Mouse (Mus musculus): ENCODE measurements around the gene Sema5b.
"Not testable (repeated sequence)": the region's sequence is repeated elsewhere in the genome, so short reads cannot be mapped to it uniquely, and the experiment has no call there.

Sema5b gene

DNA sequence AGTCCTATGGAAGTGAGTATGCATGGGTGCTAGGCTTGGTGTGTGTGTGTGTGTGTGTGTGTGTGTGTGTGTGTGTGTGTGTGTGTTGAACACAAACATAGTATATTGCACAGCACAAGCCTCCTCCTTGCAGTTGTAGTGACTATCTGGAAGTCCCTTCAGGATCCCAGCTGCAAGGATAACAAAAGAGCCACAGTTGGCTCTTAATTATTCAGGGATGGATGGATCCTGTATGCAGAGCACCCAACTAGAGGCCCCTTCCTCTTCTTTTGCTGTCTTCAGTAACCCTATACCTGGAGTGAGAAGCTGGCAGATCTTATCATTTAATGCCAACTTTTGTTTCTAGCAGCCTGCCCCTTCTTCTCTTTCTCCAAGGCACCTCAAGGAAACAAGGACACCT is 7.0 kb downstream of the Sema5b start:
- in situ Hi-C loops (cut with MboI; ENCODE audit: unreplicated experiment in 2 of 2): no loop called here

DNA sequence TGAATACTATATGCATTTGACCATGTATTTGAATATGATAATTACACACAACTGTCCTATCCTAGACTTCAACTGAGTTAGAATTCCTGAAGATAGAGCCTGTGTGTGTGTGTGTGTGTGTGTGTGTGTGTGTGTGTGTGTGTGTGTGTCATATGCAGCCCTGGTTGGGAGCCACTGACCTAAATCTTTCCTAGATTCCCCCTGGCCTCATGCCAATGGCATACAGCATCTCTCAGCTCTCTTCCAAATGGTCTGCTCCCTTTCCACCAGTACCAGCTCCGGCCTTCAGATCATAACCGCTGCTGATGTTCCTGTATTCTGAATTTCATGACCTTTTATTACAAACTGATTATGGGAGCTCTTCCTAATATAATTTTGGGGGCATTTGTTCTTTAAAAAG is 8.4 kb downstream of the Sema5b start:
- in situ Hi-C loops (cut with MboI; ENCODE audit: unreplicated experiment in 2 of 2): no loop called here

DNA sequence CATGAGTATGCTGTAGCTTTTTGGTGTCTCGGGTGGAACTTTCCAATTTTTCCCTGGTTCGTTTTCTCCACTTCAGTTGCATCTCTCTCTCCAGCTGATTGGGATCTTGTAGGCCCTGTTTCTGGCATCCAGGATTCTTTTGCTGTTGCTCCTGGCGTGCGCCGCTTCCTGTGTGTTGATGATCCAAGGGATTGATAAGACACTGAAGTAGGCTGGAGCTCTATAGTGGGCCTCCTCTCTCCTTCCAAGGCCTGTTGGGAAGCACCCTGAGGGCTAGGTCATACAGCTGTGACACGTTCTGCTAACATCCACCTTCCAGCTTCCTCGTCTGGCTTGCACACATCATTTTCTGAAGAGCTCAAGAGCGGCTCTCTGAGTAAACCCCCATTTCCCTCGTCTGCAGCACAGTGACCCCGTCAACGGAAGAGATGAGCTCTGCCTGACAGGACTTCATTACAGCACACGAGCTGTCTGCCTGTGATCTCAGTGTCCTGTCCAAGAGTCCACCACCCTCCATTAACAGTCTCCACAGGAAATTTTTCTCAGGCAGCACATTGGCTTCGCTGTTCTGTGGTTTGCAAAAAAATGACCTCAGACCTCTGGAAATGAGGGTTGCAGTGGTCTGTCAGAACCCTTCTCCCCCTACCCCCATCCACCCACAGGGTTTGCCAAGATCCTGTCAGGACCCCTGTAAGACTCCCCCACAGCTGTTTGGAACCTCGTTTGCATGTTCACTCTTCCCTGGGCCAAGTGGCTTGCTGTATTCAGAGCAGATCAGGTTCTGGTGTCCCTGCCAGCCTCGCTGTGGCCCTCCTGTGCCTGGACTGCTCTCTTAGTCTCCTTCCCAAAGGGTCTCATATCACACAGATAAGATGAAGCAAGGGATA is 14.9 kb downstream of the Sema5b start:
- in situ Hi-C loops (cut with MboI; ENCODE audit: unreplicated experiment in 2 of 2): no loop called here

DNA sequence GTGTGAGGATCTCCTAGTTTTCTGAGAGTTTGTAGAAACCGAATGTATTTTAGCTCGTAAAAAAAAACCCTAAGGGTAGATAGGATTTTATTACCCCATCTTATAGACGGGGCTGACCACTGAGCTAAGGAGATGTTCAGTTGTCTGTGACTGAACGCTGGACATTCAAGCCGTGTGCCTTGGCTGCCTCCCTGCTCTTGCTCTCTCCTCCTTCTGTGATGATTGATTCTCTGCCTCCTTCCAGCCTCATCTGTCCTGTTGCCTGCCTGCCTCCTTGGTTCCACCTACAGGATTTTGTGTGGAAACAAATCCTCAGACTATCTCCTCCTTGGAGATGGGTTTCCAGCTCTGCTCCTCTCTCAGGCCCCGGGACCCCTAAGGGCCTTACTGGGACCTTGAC is 16.1 kb downstream of the Sema5b start:
- in situ Hi-C loops (cut with MboI; ENCODE audit: unreplicated experiment in 2 of 2): no loop called here

DNA sequence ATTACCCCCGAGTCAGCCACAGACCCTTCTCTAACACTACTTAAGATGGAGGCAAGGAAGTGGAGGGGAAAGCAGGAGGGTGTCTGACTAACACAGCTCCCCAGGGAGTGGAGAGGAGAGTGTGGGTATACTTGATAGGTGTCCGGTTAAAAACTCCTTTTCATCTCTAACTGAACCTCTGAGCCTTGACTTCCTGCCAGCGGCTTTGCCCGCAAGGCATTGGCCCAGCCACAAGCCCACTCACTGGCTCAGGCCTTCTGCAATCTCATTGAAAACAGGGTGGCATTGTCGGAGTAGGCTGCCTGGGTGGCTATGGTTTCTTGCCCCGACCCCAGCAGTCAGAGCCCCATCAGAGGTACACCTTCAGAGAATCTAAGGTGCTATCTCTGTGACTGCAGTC is 20.6 kb downstream of the Sema5b start:
- in situ Hi-C loops (cut with MboI; ENCODE audit: unreplicated experiment in 2 of 2): no loop called here

DNA sequence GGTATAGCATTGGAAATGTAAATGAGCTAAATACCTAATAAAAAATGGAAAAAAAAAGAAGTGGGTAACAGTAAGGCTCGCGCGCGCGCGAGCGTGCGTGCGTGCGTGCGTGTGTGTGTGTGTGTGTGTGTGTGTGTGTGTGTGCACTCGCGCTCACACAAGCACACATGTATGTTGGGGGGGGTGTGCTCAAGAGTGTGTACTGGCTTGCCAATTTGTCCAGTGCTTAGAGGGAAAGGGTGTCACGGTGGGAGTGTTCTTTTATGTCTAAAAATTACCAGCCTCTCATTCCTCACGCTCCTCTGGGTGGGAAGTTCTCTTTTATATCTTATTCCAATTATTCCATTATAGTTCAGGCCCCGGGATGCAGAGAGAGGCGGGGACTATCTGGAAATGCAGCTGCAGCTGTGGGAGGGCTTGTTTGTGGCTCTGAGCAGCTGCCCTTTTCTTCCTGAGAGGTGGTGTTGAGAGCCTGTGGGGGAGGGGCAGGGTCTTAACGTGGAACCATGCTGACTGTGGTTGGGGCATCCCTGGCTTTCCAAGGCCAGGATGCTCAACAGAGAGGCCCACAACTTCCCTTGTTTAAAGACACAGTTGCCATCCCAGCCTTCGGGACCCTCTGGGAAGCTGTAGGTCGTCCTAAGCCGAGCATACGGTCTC is 23.4 kb downstream of the Sema5b start:
- in situ Hi-C loops (cut with MboI; ENCODE audit: unreplicated experiment in 2 of 2): no loop called here

DNA sequence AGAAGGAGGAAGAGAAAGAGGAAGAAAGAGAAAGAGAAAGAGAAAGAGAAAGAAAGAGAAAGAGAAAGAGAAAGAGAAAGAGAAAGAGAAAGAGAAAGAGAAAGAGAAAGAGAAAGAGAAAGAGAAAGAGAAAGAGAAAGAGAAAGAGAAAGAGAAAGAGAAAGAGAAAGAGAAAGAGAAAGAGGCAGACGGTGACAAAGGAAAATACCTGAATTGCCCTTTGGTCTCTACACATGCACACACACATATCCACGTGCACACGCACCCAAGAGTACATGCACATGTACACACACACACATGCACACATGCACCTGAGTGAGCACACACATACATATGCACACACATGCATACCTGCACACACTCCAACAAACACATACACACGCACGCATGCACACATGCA is 24.7 kb downstream of the Sema5b start:
- in situ Hi-C loops (cut with MboI; ENCODE audit: unreplicated experiment in 2 of 2): not testable (repeated sequence)

DNA sequence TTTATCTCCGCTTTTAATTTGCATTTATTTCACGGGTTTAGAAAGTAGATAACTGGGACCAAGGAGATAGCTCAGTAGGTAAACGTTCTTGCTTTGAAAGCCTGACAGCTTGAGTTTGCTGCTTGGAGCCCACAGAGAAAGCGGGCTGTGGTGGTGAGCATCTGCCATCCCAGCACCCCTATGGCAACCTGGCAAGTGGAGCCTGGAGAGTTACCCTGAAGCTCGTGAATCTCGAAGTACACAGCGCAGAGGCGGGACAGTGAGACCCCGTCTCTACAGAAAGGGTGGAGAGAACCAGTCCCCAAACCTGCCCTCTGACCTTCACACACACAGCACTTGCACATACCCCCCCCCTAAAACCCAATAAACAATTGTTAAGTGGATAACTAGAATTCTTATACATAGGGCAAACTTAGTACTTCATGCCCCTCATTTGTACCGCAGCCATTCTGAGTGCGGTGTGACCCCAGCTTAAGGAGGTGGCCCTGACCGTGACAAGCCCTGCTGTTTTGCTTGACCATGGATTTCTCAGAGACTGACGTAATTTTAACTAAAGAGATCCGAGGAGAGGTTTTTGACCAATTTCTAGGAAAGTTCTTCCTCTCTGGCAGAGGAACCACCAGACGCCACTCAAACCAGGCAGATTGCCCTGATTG is 27.4 kb downstream of the Sema5b start:
- in situ Hi-C loops (cut with MboI; ENCODE audit: unreplicated experiment in 2 of 2): no loop called here

DNA sequence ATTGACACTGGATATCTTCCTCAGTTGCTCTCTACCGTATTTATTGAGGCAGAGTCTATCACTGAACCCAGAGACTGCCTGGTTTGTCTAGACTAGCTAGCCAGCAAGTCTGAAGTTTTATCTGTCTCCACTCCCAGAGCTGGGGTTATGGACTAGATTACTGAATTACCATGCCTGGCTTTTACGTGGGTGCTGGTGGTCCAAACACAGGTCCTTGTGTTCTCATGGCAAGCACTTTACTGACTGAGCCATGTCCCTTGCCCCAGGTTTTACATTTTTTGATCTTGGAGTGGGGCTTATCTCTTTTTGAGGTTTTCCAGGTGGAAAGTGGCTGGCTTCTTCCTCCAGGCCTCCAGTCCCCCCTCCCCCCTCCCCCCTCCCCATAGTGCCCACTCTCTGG is 28.4 kb downstream of the Sema5b start:
- in situ Hi-C loops (cut with MboI; ENCODE audit: unreplicated experiment in 2 of 2): no loop called here

DNA sequence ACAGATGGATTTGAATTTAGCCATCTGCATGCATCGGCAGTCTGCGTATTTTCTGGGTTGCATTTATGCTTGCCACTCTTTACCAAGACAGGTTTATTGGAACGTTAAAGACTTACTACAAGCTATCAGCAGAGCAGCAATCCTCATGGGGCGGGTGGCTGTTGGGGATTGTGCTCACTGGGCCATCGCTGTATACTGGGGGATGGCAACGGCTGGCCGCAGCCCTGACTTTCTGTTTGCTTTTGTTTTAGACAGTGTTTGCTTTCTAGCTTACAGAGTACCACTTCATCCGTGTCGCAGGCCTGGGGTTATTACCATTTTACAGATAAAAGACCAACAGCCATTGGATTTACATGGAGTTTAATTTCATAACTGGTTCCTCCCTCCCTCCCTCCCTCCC is 28.8 kb downstream of the Sema5b start:
- in situ Hi-C loops (cut with MboI; ENCODE audit: unreplicated experiment in 2 of 2): no loop called here

DNA sequence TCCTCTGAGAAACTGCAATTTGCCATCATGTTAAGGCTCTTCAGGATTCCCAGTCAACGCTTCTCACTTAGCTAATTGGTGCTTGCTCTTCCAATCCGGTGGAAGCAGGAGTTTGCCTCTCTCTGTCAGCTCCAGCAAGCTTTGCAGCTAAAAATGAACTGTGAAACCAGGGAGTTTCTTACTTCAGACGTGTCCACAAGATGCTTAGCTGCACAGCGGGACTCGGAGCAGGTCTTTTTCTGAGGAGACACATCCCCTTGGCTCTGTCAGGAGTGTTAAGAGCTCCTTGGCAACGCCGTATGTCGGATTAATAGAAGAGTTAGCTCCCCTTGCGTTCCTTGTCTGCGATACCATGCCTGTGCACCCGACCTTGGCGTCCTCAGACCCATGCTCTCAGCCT is 29.7 kb downstream of the Sema5b start:
- in situ Hi-C loops (cut with MboI; ENCODE audit: unreplicated experiment in 2 of 2): no loop called here

DNA sequence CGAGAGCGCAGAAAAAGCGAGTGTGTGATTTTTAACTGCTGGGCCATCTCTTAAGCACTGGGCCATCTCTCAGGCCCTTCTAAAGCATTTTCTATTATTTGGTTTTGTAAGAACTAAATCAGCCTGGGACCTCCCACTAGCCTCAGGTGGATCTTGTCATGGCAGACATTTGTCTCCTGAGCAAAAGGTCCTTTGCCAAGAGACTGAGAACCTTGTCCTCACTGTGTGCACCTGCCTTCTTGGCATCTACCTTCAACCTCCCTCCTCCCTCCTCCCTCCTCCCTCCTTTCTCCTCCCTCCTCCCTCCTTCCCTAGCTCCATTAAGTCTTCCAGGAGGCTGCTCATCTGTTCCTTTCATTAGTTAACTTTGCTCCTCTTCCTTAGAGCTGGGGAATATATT is 32.6 kb downstream of the Sema5b start:
- in situ Hi-C loops (cut with MboI; ENCODE audit: unreplicated experiment in 2 of 2): no loop called here

DNA sequence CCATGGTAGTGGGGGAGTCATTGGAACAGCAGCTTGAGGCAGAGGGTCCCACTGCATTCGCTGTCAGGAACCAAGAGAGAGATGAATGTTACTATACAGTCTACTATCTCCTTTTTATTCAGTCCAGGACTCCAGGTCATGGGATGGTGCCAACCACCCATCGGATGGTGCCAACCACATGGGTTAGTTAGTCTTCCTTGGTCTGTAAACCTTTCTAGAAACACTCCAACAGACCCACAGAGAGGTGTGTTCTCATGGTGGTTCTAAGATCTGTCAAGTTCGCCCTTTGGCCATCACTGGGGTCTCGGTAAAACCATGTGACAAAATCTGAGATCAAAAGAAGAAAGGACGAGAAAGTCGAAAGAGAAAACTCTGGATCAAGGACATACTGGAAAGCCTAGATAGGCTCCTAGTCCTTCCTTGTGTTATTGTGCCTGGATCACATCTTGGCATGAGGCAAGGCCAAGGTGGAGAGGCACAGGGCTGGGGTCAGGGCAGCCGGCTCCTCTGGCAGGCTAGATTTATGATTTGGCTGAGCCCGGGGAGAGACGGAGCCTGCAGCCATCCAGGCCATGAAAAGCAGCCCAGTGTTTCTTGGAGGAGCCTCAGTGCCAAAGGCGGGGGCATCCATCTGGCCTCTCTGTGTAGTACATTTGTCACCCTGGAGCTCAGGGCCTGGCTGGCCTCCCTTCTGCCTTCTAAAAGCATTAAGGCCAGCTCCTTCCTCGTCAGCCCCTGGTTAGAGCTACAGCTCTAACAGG is 36.4 kb downstream of the Sema5b start:
- in situ Hi-C loops (cut with MboI; ENCODE audit: unreplicated experiment in 2 of 2): no loop called here

DNA sequence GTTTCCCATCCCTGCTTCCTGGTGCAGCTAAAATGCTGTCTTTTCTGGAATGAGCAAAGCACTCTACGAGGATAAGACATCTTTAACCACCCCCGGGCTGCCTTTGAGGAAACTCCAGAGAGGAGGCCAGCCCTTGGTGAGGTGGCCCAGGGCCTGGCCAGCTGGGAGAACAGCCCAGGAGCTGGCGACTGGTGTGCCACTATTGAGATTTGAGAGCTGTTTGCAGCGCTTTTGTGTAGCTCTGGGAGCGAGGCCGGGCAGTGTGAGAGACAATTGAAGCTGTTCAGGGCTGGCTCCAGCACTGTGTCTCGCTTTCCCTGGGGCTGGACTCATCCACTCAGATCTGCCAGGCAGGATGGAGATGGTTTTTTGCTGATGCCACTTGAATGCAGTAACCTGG is 40.4 kb downstream of the Sema5b start:
- in situ Hi-C loops (cut with MboI; ENCODE audit: unreplicated experiment in 2 of 2): no loop called here

DNA sequence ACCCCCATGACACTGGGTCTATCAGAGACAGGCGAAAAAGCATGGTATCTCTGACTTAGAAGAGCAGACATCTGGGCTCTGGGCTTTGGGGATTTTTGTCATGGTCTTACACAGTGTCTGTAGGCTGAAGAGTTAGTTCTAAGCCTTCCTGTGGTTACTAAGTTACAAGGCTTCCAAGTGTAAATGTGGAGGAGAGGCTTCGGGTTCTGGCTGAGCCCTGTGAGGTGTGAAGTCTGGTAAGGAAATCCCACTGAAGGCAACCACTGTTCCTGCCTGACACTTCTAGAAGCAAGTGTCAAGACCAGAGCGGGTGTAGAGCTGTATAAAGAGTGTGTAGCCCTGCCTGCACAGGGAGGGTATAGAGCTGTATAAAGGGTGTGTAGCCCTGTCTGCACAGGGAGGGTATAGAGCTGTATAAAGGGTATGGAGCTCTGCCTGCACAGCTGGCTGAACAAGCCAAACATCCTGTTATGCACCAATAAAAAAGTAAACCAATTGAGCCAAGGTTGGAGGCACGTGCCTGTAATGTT is 42.7 kb downstream of the Sema5b start:
- in situ Hi-C loops (cut with MboI; ENCODE audit: unreplicated experiment in 2 of 2): no loop called here

DNA sequence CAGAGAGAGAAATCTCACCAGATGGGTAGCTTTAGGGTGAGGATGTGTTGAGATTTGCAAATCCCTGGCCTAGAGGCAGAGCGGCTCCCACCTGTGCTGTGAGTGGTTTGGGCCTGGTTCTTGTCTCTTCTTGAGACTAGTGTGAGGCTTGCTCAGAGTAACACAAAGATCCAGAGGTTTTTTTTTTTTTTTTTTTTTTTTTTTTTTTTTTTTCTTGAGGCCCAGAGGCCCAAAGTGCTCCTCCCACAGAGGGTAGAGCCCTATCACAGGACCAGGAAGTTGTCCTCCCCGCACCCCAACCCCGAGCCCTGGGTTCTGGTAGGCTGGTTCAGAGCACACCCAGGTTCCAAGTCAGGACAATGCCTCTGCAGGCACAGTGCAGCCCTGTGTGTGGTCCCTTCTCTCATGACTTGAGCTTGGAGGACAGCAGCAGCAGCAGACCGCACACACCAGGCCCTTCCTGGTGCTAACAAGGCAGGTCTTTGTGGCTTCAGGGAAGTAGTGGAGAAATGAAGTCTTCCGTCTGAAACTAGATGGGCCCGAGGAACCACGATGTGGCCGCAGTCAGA is 44.3 kb downstream of the Sema5b start:
- in situ Hi-C loops (cut with MboI; ENCODE audit: unreplicated experiment in 2 of 2): no loop called here

DNA sequence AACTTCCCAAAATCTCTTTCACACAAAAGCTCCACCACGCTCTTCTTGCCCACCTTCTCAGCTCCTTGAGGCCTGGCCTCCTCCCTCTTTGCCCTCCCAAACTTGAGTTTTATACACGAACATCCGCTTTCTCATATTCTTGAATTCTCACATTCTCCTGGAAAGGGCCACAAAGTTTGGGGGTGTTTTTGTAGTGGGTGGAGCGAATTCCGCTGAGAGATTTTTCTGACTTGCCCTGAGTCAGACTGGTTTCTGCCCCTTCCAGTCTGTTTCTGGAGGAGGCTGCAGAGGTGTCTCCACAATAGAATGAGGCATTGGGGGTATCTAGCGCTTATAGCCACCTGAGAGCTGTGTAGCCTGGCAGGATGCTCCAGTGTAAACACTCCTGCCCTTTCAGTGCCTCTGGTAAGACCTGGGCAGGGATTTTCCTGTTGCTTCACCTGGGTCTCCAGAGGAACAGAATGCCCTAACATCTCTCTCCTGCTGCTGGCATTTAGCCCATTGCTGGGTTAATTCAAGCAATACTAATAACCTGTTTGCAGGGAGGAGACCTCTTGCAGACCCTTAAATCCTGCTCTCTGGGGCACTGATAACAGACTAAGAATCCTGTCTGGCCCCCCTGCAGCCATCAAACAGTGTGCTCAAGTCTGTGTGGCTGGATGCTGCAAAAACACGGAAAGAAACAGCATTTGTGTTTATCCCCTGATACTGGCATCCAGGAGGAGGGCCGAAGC is 46.3 kb downstream of the Sema5b start:
- in situ Hi-C loops (cut with MboI; ENCODE audit: unreplicated experiment in 2 of 2): no loop called here

DNA sequence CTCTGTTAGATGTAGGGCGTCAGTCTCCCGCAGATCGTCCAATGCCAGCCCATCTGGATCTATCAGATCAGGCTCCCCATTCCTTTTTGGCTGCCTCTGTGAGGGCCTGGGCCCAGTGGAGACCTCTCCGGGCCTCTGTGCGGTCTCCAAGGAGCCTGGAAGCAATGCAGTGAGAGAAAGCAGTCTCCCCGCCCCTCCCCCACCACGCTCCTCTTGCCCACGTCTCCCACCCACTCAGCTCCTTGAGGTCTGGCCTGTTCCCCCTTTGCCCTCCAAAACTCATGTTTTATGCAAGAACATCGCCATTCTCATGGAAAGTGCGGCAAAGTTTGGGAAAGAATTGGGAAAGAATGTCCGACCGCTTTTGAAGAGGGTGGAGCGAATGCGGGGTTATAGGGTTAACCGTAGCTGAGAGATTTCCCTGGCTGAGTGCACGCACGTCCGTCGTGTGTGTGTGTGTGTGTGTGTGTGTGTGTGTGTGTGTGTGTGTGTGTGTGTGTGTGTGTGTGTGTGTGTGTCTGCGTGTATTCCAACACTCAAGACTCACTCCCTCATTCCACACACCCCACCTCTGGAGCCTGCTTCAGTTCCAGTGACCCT is 47.0 kb downstream of the Sema5b start:
- in situ Hi-C loops (cut with MboI; ENCODE audit: unreplicated experiment in 2 of 2): no loop called here

DNA sequence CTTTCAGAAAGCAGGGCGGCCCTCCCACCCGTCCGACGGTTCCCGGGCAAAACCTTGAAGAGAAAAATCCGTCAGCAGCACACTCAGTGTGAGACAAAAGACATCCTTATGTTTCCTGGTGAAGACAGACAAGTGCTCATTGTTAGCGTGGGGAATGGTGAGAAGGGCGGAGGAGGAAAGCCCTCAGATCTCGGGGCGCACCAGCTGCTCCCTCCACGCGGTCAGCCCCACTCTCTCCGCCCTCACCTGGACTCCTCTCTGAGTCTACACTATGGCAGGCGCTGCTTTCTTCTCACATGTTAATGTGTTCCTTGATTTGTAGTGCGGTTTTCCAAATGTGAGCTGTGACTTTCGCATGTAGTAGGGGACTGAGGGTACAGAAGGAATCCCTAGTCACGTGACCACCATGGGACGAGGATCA is 47.8 kb downstream of the Sema5b start:
- in situ Hi-C loops (cut with MboI; ENCODE audit: unreplicated experiment in 2 of 2): no loop called here
